12 mouse cellular contexts compared by ENCODE assay signal in the genomic region with DNA sequence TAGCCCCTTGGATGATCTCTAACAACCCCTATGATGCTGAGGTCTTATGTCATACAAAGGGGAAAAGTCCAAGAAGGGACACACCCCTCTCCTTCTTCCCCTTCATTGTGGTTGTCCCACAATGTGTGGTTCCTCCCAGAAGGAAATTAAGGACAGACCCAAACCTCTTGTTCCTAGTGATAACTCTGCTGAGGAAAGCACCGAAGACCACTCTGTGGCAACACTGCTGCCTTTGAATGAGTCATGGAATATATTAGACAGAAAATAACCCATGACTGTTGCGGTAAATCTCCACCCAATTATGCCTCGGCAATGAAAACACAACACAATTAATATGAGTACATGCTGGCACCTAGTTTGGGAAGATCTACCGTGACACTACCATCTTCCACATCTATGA.
"Had no signal": no experiment of that assay in that cellular context is flagged by ENCODE, and none has a peak within 500 bp of the region (broad histone marks: within the 10 kb centered on the region; RNA-seq: fewer than 3 reads in every experiment).

No protein-coding gene starts in this region.

- ATAC-seq: liver, embryonic 12.5 days; midbrain, embryonic 13.5 days; midbrain, embryonic 16.5 days had no signal

- DNase-seq: kidney, postnatal 25 days; layer of hippocampus, adult 9-11 months; liver; lung, adult 18-20 months; lung, postnatal 10 days; lung, postnatal 36 days; thymus, adult 2 months; thymus, postnatal 14 days; thymus, postnatal 4 days had no signal
